Mouse (Mus musculus): ENCODE data around the gene Tent4a.

DNA sequence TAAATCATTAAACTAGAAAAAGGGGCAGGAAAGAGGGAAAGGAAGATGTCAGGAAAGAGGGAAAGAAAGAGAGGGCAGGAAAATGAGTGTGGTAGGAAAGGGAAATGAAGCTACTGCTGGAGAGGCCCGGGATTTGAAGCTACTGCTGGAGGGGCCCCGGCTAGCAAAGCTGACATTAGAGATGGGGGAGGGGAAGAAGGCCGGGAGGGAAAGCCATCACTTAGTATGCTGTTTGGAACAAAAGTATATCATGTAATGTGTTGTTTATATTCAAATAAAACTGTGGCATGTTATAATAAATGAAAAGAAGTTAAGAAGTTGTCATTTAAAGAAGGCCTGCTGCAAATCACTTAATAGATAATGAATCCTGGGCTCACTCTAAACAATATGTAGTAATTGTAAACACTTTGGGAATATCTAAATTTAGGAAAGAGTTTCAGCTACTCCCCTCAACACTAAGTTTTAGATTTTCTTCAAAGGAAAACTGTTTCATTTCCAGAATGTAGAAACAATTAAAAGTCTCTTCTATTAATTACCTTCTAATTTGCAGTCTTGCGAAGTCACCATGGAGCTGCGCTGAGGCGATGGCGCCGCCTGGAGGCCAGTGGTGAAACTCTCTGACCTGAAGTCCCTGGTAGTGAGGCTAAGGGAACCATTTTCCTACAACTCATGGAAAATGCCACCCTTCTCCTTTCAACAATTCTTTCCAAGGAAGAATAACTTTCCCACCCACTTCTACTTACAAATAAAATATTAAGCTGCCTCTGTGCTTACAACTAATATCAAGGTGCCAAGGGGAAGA lies 74.6 kb downstream of the Tent4a start:
- TF ChIP-seq POLR2A (IDR thresholded peaks at IDR 0.05; ENCODE audit: low read depth, low read length) (no peak), CTCF (IDR thresholded peaks at IDR 0.05; ENCODE audit: extremely low read depth, insufficient read length, insufficient replicate concordance, low read depth, low read length) (peak; percentile 68; the same call in 1 of the 2 replicates)
